In genomic region chr19:4417183-4417582, GRCm38 (mm10) we compare ENCODE assay signal across 9 mouse cellular contexts. TPM values are rescaled to one million over a fixed set of nuclear protein-coding genes. Genes with fewer than 3 reads are reported as not detected.
DNase-seq lines count a peak whose midpoint lies in the region.
"Had no signal": no experiment of that assay in that cellular context is flagged by ENCODE, and none has a peak within 500 bp of the region (broad histone marks: within the 10 kb centered on the region; RNA-seq: fewer than 3 reads in every experiment).

No protein-coding gene starts in this region.

- H3K9me3 ChIP-seq in limb, embryonic 10.5 days (replicated peaks) = no peaks in the 10 kb centered on the region
- H3K9me3 ChIP-seq: lung, embryonic 15.5 days had no signal

- H3K27me3 ChIP-seq in limb, embryonic 10.5 days (ENCODE audit: low read depth, poor library complexity, severe bottlenecking) = no peaks in the 10 kb centered on the region
- H3K27me3 ChIP-seq: lung, embryonic 15.5 days had no signal

- no peak overlapping the region for H3K27ac ChIP-seq in limb, embryonic 10.5 days
- H3K27ac ChIP-seq: lung, embryonic 15.5 days had no signal

- H3K36me3 ChIP-seq in limb, embryonic 10.5 days = peaks cover 9% of the 10 kb centered on the region; the same call in 1 of the 2 replicates
- H3K36me3 ChIP-seq: lung, embryonic 15.5 days had no signal

- H3K4me1 ChIP-seq in limb, embryonic 10.5 days = no peaks in the 10 kb centered on the region
- H3K4me1 ChIP-seq: lung, embryonic 15.5 days had no signal

- DNase-seq in left cerebral cortex, adult 11 months (ENCODE audit: low spot score) = peak; percentile 44
- DNase-seq in left cerebral cortex, adult 8-10 months (ENCODE audit: low spot score in 2 of 2) = no peak
- DNase-seq in adipocyte (ENCODE audit: low spot score) = peak; percentile 79
- DNase-seq in embryo, embryonic 11 days = peak; percentile 83
- DNase-seq in heart, postnatal 4 days = peak; percentile 83
- peak; percentile 51 for DNase-seq in limb, embryonic 10.5 days (ENCODE audit: low spot score)
- DNase-seq in naive thymus-derived CD4-positive, alpha-beta T cell, adult 2 months (ENCODE audit: low read depth) = peak; percentile 82
- DNase-seq in thymus, postnatal 10 days (ENCODE audit: low spot score in 2 of 2) = peak; percentile 27 to 75

- WGBS in limb, embryonic 10.5 days = 0% methylated on average over 1 of the region's 1 CpGs

- H3K4me3 ChIP-seq in limb, embryonic 10.5 days = no peak overlapping the region
- H3K4me3 ChIP-seq: lung, embryonic 15.5 days had no signal

RNA-seq across cellular contexts. Expression of gene Kdm2a, which starts 19.1 kb away (rescaled TPM):
- 10 to 100 TPM; 70.9 to 80.3 (median 75.2) TPM for total RNA-seq in left cerebral cortex, adult 8-10 months (2022)
- total RNA-seq in heart, postnatal 4 days (2021) = 10 to 100 TPM; 57.1 to 59.1 TPM
- polyA plus RNA-seq in limb, embryonic 10.5 days (2016; fragmentation: Nextera tagmentation; extraction: Ambion mirVana) = 67.6 and 77.9 TPM in 2 replicates

RNA-seq across cellular contexts. Expression of gene Rhod, which starts 22.0 kb away (rescaled TPM):
- 1 to 10 TPM in 1 of 4 experiments, under 1 TPM in 3; 0.30 to 1.5 (median 0.47) TPM for total RNA-seq in left cerebral cortex, adult 8-10 months (2022)
- 10 to 100 TPM; 11.4 to 12.1 TPM for total RNA-seq in heart, postnatal 4 days (2021)
- 24.7 and 32.9 TPM in 2 replicates for polyA plus RNA-seq in limb, embryonic 10.5 days (2016; fragmentation: Nextera tagmentation; extraction: Ambion mirVana)

Comparison
In these comparisons a context has a peak if more than half of its experiments do, and no peak if none do; other contexts are left out.
1. DNase-seq: peak in left cerebral cortex, adult 11 months (single experiment), adipocyte (single experiment), embryo, embryonic 11 days (single experiment), heart, postnatal 4 days (single experiment), limb, embryonic 10.5 days (single experiment), naive thymus-derived CD4-positive, alpha-beta T cell, adult 2 months (single experiment) and thymus, postnatal 10 days (2 of 2); none in left cerebral cortex, adult 8-10 months (0 of 2).
2. RNA of gene Rhod, which starts 22.0 kb away (total RNA-seq): 11.4 to 12.1 TPM in heart, postnatal 4 days; 0.30 to 1.5 TPM in left cerebral cortex, adult 8-10 months; every median in the first group is over 4 times any median in the second.